Mouse (Mus musculus) midbrain, embryonic 16.5 days (tissue): ENCODE results near the gene C7. TPM values are rescaled to one million over a fixed set of nuclear protein-coding genes. Genes with fewer than 3 reads are reported as not detected.

Experiments used
- ATAC-seq: fragments of 200-750 bp; cut with Nextera tagmentation; 2 replicates; pipeline ENCODE4 v1.8.0; 2017; ENCODE audit warnings: moderate TSS enrichment
- H3K27ac ChIP-seq: fragments of 300-500 bp; sonication (generic); 2 replicates; pipeline ENCODE4 v1.5.1; 2014; ENCODE audit warnings: mild to moderate bottlenecking, low read length, mixed read lengths
- H3K27me3 ChIP-seq: fragments of 300-500 bp; sonication (generic); 2 replicates; pipeline ENCODE4 v1.6.1; 2014; ENCODE audit warnings: low read depth, low read length, mixed read lengths; ENCODE audit not compliant: control insufficient read depth, insufficient read depth
- H3K36me3 ChIP-seq: fragments of 300-500 bp; sonication (generic); 2 replicates; pipeline ENCODE4 v1.6.1; 2014; ENCODE audit warnings: mild to moderate bottlenecking, low read length, moderate library complexity, mixed read lengths; ENCODE audit not compliant: control insufficient read depth, insufficient read depth
- H3K4me1 ChIP-seq: fragments of 300-500 bp; sonication (generic); 2 replicates; pipeline ENCODE4 v1.6.1; 2014; ENCODE audit warnings: mild to moderate bottlenecking, low read length, mixed read lengths; ENCODE audit not compliant: control insufficient read depth, insufficient read depth
- H3K4me2 ChIP-seq: fragments of 300-500 bp; sonication (generic); 2 replicates; pipeline ENCODE4 v1.6.1; 2014; ENCODE audit warnings: mild to moderate bottlenecking, low read length, mixed read lengths
- H3K4me3 ChIP-seq: fragments of 300-500 bp; sonication (generic); 2 replicates; pipeline ENCODE4 v1.5.1; 2014; ENCODE audit warnings: low read depth, mild to moderate bottlenecking, low read length, moderate library complexity, mixed read lengths
- H3K9ac ChIP-seq: fragments of 300-500 bp; sonication (generic); 2 replicates; pipeline ENCODE4 v1.6.1; 2014; ENCODE audit warnings: low read depth, low read length, mixed read lengths
- H3K9me3 ChIP-seq: fragments of 300-500 bp; sonication (generic); replicated peaks from 2 replicates; pipeline ENCODE4 v1.6.1; 2014; ENCODE audit warnings: mild to moderate bottlenecking, low read length, mixed read lengths; ENCODE audit not compliant: control insufficient read depth, poor library complexity, severe bottlenecking
- WGBS: fragments of 180-500 bp; shearing (Covaris S2); extraction: QIAGEN DNeasy Blood & Tissue Kit; methylation state at CpG from one replicate; pipeline ENCODE4 v1.1.7; 2014; 5-methylcytosine and 5-hydroxymethylcytosine counted together
- polyA plus RNA-seq: library from polyadenylated mRNA; unstranded; fragments of >200 nt; fragmentation: Nextera tagmentation; extraction: Ambion mirVana; gene quantifications from 2 replicates; pipeline ENCODE4 v1.2.1, GENCODE M21; 2015

C7 gene
- polyA plus RNA-seq, 1 experiment from 2014 or later, result 0.18 TPM

- 88% methylated on average over 11 of the region's 11 CpGs for WGBS
- Histone ChIP-seq H3K4me2 (no peak overlapping the region), H3K9me3 (no peaks in the 10 kb centered on the region), H3K4me3 (no peak overlapping the region), H3K4me1 (no peaks in the 10 kb centered on the region), H3K27me3 (no peaks in the 10 kb centered on the region), H3K36me3 (no peaks in the 10 kb centered on the region), H3K9ac (no peak overlapping the region), H3K27ac (no peak overlapping the region)
- no peak for ATAC-seq
Measured at GRCm38 (mm10) chr15:5009644-5010107, 53.9 kb downstream of the C7 start.

- Histone ChIP-seq H3K9ac (no peak overlapping the region), H3K4me2 (no peak overlapping the region), H3K36me3 (no peaks in the 10 kb centered on the region), H3K4me1 (no peaks in the 10 kb centered on the region), H3K27ac (no peak overlapping the region), H3K27me3 (no peaks in the 10 kb centered on the region), H3K4me3 (no peak overlapping the region), H3K9me3 (no peaks in the 10 kb centered on the region)
- ATAC-seq, result no peak
- 85% methylated on average over 6 of the region's 6 CpGs for WGBS
Measured at GRCm38 (mm10) chr15:5003503-5004196, 59.9 kb downstream of the C7 start.

GRCm38 (mm10) chr15:5002903-5003302, 60.6 kb downstream of the C7 start:
- Histone ChIP-seq H3K9ac (no peak overlapping the region), H3K4me3 (no peak overlapping the region), H3K4me2 (no peak overlapping the region), H3K9me3 (no peaks in the 10 kb centered on the region), H3K27ac (no peak overlapping the region), H3K36me3 (no peaks in the 10 kb centered on the region), H3K4me1 (no peaks in the 10 kb centered on the region), H3K27me3 (no peaks in the 10 kb centered on the region)
- 21% methylated on average over 2 of the region's 2 CpGs for WGBS
- no peak for ATAC-seq

GRCm38 (mm10) chr15:4973355-4973754, 90.2 kb downstream of the C7 start:
- no peak overlapping the region for H3K9ac ChIP-seq
- no peaks in the 10 kb centered on the region for H3K36me3 ChIP-seq
- H3K27me3 ChIP-seq, result no peaks in the 10 kb centered on the region
- 98% methylated on average over 1 of the region's 1 CpGs for WGBS
- no peak overlapping the region for H3K4me2 ChIP-seq
- no peak for ATAC-seq
- H3K4me3 ChIP-seq, result no peak overlapping the region
- no peak overlapping the region for H3K27ac ChIP-seq
- no peaks in the 10 kb centered on the region for H3K4me1 ChIP-seq
- H3K9me3 ChIP-seq, result no peaks in the 10 kb centered on the region

Other genes with a start within 250 kb of the C7 start
- gene Mroh2b, start 165.0 kb downstream of the C7 start, polyA plus RNA-seq, result not detected in 2 replicates
- gene Card6, start 44.8 kb upstream of the C7 start, polyA plus RNA-seq, result 0.50 and 0.65 TPM in 2 replicates
- gene Rpl37, start 52.9 kb upstream of the C7 start, polyA plus RNA-seq, result 257 and 300 TPM in 2 replicates
- 12.9 and 15.0 TPM in 2 replicates for gene Prkaa1, start 80.1 kb upstream of the C7 start, polyA plus RNA-seq
- gene Ttc33, start 121.8 kb upstream of the C7 start, polyA plus RNA-seq, result 58.0 and 63.2 TPM in 2 replicates
- 1.1 and 1.6 TPM in 2 replicates for gene Ptger4, start 180.4 kb upstream of the C7 start, polyA plus RNA-seq